Mouse (Mus musculus) C2C12 (cell line): ENCODE measurements around the gene Plekhg5. TPM values are rescaled to one million over a fixed set of nuclear protein-coding genes. Genes with fewer than 3 reads are reported as not detected.

Experiments used
- H3K27me3 ChIP-seq: one replicate; pipeline ENCODE4 v1.6.1; 2011; ENCODE audit not compliant: control insufficient read depth, insufficient read depth, insufficient read length
- H3K36me3 ChIP-seq: one replicate; pipeline ENCODE4 v1.6.1; 2011; ENCODE audit not compliant: control insufficient read depth, insufficient read depth
- H3K4me3 ChIP-seq: one replicate; pipeline ENCODE4 v1.5.1; 2011; ENCODE audit warnings: mild to moderate bottlenecking, control low read depth; ENCODE audit not compliant: poor library complexity, insufficient read depth, severe bottlenecking
- H3K79me2 ChIP-seq: one replicate; pipeline ENCODE4 v1.6.1; 2011; ENCODE audit not compliant: control insufficient read depth, insufficient read depth
- H3K79me3 ChIP-seq: one replicate; pipeline ENCODE4 v1.6.1; 2011; ENCODE audit warnings: low read depth, control low read depth
- H3ac ChIP-seq: one replicate; pipeline ENCODE3; 2011; ENCODE audit warnings: low read depth; ENCODE audit not compliant: control insufficient read depth, insufficient read length
- CEBPB ChIP-seq: IDR thresholded peaks from one replicate; pipeline ENCODE4 v1.6.1; 2011; ENCODE audit warnings: low read depth, mild to moderate bottlenecking, control low read depth, moderate library complexity
- CTCF ChIP-seq: IDR thresholded peaks from one replicate; pipeline ENCODE4 v1.5.1; 2011; ENCODE audit not compliant: control insufficient read depth, insufficient read depth, insufficient read length
- FOSL1 ChIP-seq: IDR thresholded peaks from one replicate; pipeline ENCODE4 v1.8.0; 2011; ENCODE audit warnings: mild to moderate bottlenecking, low read length; ENCODE audit not compliant: poor library complexity, insufficient read depth, severe bottlenecking
- MAX ChIP-seq: IDR thresholded peaks from one replicate; pipeline ENCODE4 v1.6.1; 2011; ENCODE audit warnings: mild to moderate bottlenecking, control low read depth
- MYOD1 ChIP-seq: IDR thresholded peaks from one replicate; pipeline ENCODE4 v1.6.1; 2011; ENCODE audit warnings: low read depth; ENCODE audit not compliant: control insufficient read depth, insufficient read length
- MYOG ChIP-seq: IDR thresholded peaks from one replicate; pipeline ENCODE4 v1.6.1; 2011; ENCODE audit not compliant: control insufficient read depth, insufficient read length; ENCODE audit errors: extremely low read depth
- USF1 ChIP-seq: IDR thresholded peaks from one replicate; pipeline ENCODE4 v1.6.1; 2011; ENCODE audit warnings: low read depth, mild to moderate bottlenecking, control low read depth, moderate library complexity
- polyA plus RNA-seq: library from polyadenylated mRNA; unstranded; fragments of >200 nt; fragmentation: generic; extraction: Trizol; gene quantifications from one replicate; pipeline ENCODE4 v1.2.1, GENCODE M21; 2012; ENCODE audit warnings: missing spikeins

The Plekhg5 gene
- polyA plus RNA-seq, 1 experiment, result 17.5 TPM

DNA sequence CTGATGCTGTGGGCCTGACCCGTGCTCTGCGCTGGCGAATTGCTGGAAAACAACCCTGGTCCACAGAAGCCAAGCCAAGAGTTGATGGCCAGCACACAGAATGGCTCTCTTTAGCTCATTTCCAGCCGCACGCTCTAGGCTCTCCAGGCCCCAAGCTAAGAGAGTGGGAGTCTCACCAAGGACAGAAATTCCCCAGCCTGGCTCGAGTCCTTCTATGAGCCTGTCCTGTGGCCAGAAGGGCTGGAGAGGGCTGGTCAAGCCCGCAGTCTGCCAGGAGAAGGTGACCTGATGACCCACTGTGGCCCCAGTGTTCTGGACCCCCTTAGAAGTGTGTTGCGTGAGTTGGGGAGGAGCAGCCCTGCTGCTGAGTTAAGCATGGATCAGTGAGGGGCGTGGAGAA, 4.9 kb downstream of the Plekhg5 start:
- Histone ChIP-seq H3K79me2 (no peaks in the 10 kb centered on the region), H3K4me3 (no peak overlapping the region), H3K79me3 (no peaks in the 10 kb centered on the region), H3K27me3 (no peaks in the 10 kb centered on the region), H3K36me3 (no peaks in the 10 kb centered on the region), H3ac (no peak overlapping the region)
- TF ChIP-seq CTCF (no peak), FOSL1 (no peak), USF1 (no peak), MYOG (no peak), MYOD1 (no peak), CEBPB (no peak), MAX (no peak)

GRCm38 (mm10) chr4:152078105-152078530, 5.8 kb downstream of the Plekhg5 start:
- Histone ChIP-seq H3K27me3 (no peaks in the 10 kb centered on the region), H3ac (peak overlapping the region; percentile 20), H3K79me2 (no peaks in the 10 kb centered on the region), H3K79me3 (no peaks in the 10 kb centered on the region), H3K4me3 (no peak overlapping the region), H3K36me3 (no peaks in the 10 kb centered on the region)
- TF ChIP-seq USF1 (peak; percentile 64), CEBPB (no peak), MYOD1 (peak; percentile 79), MAX (no peak), FOSL1 (no peak)

GRCm38 (mm10) chr4:152079261-152079660, 7.0 kb downstream of the Plekhg5 start:
- TF ChIP-seq CEBPB, result no peak
- no peak for TF ChIP-seq CTCF
- no peak for TF ChIP-seq FOSL1
- TF ChIP-seq MYOG, result no peak
- TF ChIP-seq USF1, result no peak
- TF ChIP-seq MAX, result no peak
- no peak for TF ChIP-seq MYOD1
- H3K36me3 ChIP-seq, result no peaks in the 10 kb centered on the region
- no peak overlapping the region for H3ac ChIP-seq
- no peak overlapping the region for H3K4me3 ChIP-seq
- no peaks in the 10 kb centered on the region for H3K79me3 ChIP-seq
- H3K79me2 ChIP-seq, result no peaks in the 10 kb centered on the region
- H3K27me3 ChIP-seq, result no peaks in the 10 kb centered on the region

DNA sequence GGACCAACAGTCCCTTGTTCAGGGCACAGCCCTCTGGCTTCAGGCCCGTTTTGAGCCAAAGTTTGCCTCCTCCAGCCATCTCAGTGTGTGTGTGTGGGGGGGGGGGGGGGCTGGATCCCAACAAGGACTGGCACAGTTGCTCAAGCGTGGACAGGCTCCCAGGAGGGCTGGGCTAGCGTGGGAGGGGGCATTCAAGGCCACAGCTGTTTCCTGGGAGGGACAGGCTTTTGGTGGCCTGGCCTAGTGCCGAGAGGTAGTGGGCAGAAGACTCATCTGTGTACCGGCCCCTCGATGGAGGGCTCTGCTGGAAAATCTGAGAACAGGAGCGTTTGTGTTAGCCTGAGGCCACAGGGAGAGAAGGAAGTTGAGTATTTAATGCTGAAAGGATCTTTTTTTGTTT, 7.6 kb downstream of the Plekhg5 start:
- H3K36me3 ChIP-seq, result no peaks in the 10 kb centered on the region
- no peaks in the 10 kb centered on the region for H3K79me2 ChIP-seq
- no peaks in the 10 kb centered on the region for H3K79me3 ChIP-seq
- H3K27me3 ChIP-seq, result no peaks in the 10 kb centered on the region
- no peak overlapping the region for H3ac ChIP-seq
- TF ChIP-seq USF1, result no peak
- peak; percentile 30 for TF ChIP-seq MYOD1
- no peak for TF ChIP-seq CTCF
- TF ChIP-seq FOSL1, result no peak
- TF ChIP-seq MAX, result no peak
- TF ChIP-seq MYOG, result no peak
- TF ChIP-seq CEBPB, result no peak
- H3K4me3 ChIP-seq, result no peak overlapping the region

- H3K79me3 ChIP-seq, result no peaks in the 10 kb centered on the region
- H3K4me3 ChIP-seq, result no peak overlapping the region
- no peaks in the 10 kb centered on the region for H3K27me3 ChIP-seq
- no peaks in the 10 kb centered on the region for H3K36me3 ChIP-seq
- no peak overlapping the region for H3ac ChIP-seq
- peaks cover 11% of the 10 kb centered on the region for H3K79me2 ChIP-seq
- TF ChIP-seq CEBPB, result no peak
- TF ChIP-seq MYOD1, result no peak
- no peak for TF ChIP-seq FOSL1
- no peak for TF ChIP-seq CTCF
- TF ChIP-seq USF1, result no peak
- no peak for TF ChIP-seq MAX
- no peak for TF ChIP-seq MYOG
Measured at GRCm38 (mm10) chr4:152083611-152084220, 11.4 kb downstream of the Plekhg5 start.

DNA sequence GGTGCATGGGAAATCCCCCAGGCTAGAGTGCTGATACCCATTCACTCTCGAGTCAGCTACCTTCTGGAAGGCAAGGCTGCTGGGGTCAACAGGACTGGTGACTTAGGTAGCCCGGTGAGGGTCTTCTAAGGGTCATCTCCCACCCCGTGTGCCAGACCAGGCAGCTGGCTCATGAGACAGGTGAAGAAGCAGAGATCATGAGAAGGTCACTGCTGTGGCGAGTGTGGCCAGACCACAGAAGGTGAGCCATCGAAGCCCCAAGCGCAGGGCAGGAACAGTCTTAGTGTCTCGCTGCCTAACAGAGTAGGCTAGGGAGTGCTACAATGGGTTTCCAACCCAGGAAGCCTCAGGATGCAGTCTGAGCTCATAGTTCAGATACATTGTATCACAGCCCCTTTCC, 12.3 kb downstream of the Plekhg5 start:
- no peak overlapping the region for H3ac ChIP-seq
- H3K4me3 ChIP-seq, result no peak overlapping the region
- peaks cover 11% of the 10 kb centered on the region for H3K79me2 ChIP-seq
- TF ChIP-seq MAX, result no peak
- TF ChIP-seq MYOD1, result no peak
- TF ChIP-seq CTCF, result no peak
- TF ChIP-seq USF1, result no peak
- no peak for TF ChIP-seq CEBPB
- no peaks in the 10 kb centered on the region for H3K79me3 ChIP-seq
- H3K27me3 ChIP-seq, result no peaks in the 10 kb centered on the region
- no peaks in the 10 kb centered on the region for H3K36me3 ChIP-seq
